13 mouse cellular contexts compared by ENCODE assay signal in the genomic region with DNA sequence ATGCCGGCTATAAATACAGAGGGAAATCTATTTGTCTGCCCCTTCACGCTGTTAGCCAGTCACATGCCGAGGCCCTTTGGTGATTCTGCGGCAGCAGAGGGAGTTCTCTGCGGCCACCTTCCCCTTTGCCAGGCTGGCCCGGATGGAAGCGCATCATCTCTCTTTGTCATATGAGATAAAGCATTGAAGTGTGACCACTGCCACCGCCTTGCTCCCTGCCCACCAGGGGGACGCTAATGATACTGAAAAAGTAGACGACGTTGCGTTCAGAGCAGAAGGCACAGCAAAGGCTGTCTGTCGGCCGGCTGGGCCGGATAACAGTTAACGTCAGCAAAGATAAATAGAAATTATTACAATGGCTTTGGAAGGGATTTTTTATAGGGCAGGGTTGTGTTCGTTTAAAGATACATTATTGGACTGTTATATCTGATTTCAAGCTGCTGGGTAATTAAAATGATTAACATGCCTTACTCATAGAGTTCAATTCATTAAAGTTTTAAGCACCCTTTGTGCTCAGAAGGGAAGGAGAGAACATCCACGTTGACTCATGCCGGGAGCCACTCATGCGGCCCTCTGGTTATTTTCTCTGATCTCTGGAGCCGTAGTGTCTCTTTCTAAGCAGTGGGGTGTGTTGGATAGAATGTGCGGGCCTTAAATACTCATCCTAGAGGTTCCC.
DNase-seq lines count a peak whose midpoint lies in the region; ATAC-seq lines count a peak whose summit lies in the region.
"Had no signal": no experiment of that assay in that cellular context is flagged by ENCODE, and none has a peak within 500 bp of the region (broad histone marks: within the 10 kb centered on the region; RNA-seq: fewer than 3 reads in every experiment).

No protein-coding gene starts in this region.

- H3K4me1 ChIP-seq in hindbrain, embryonic 16.5 days (ENCODE audit: control insufficient read depth, insufficient read depth, low read depth, low read length) = no peaks in the 10 kb centered on the region; the same call in 1 of the 2 replicates
- H3K4me1 ChIP-seq in stomach, embryonic 15.5 days = peaks cover 19% of the 10 kb centered on the region; the same call in 1 of the 2 replicates
- H3K4me1 ChIP-seq: forebrain, embryonic 15.5 days; liver, embryonic 12.5 days had no signal

- no peaks in the 10 kb centered on the region for H3K9me3 ChIP-seq in hindbrain, embryonic 16.5 days (ENCODE audit: control insufficient read depth, low read length)
- no peaks in the 10 kb centered on the region for H3K9me3 ChIP-seq in stomach, embryonic 15.5 days
- H3K9me3 ChIP-seq: forebrain, embryonic 15.5 days; liver, embryonic 12.5 days had no signal

- intact Hi-C loops in left cerebral cortex, postnatal 4 days (cut with DNase I) = no loop called here
- intact Hi-C loops in left cerebral cortex, postnatal 10 days (cut with DNase I) = no loop called here

- H3K27ac ChIP-seq in hindbrain, embryonic 16.5 days (ENCODE audit: low read depth, low read length) = no peak overlapping the region
- no peak overlapping the region for H3K27ac ChIP-seq in stomach, embryonic 15.5 days
- H3K27ac ChIP-seq: forebrain, embryonic 15.5 days; liver, embryonic 12.5 days had no signal

- no peaks in the 10 kb centered on the region for H3K36me3 ChIP-seq in hindbrain, embryonic 16.5 days (ENCODE audit: control insufficient read depth, insufficient read depth, low read length)
- no peaks in the 10 kb centered on the region for H3K36me3 ChIP-seq in stomach, embryonic 15.5 days
- H3K36me3 ChIP-seq: forebrain, embryonic 15.5 days; liver, embryonic 12.5 days had no signal

- H3K4me2 ChIP-seq in hindbrain, embryonic 16.5 days (ENCODE audit: low read length) = no peak overlapping the region
- H3K4me2 ChIP-seq in stomach, embryonic 15.5 days = peak overlapping the region; percentile 29
- H3K4me2 ChIP-seq: forebrain, embryonic 15.5 days; liver, embryonic 12.5 days had no signal

- DNase-seq in left cerebral cortex, postnatal 4 days = peak; percentile 30
- no peak for DNase-seq in left cerebral cortex, postnatal 10 days (ENCODE audit: extremely low spot score in 1 of 2, low spot score in 2 of 2)
- DNase-seq in kidney, postnatal 14 days = peak; percentile 34
- DNase-seq in frontal cortex, adult 2 months (ENCODE audit: extremely low spot score in 1 of 2, low spot score in 1 of 2) = no peak
- DNase-seq: adrenal gland, postnatal 25 days; cerebellum, adult 11 months; heart, postnatal 10 days; right cerebral cortex, adult 18-20 months had no signal

- no peak overlapping the region for H3K4me3 ChIP-seq in hindbrain, embryonic 16.5 days (ENCODE audit: low read length)
- no peak overlapping the region for H3K4me3 ChIP-seq in stomach, embryonic 15.5 days (replicated peaks)
- H3K4me3 ChIP-seq: forebrain, embryonic 15.5 days; liver, embryonic 12.5 days had no signal

- ATAC-seq in hindbrain, embryonic 16.5 days = peak; percentile 40; the same call in 1 of the 2 replicates
- ATAC-seq in stomach, embryonic 15.5 days (ENCODE audit: insufficient read depth, low FRiP score, low read depth) = no peak
- no peak for ATAC-seq in frontal cortex, adult (ENCODE audit: low TSS enrichment)
- ATAC-seq: forebrain, embryonic 15.5 days; liver, embryonic 12.5 days had no signal

- no peak overlapping the region for H3K9ac ChIP-seq in hindbrain, embryonic 16.5 days (ENCODE audit: low read depth, low read length)
- no peak overlapping the region for H3K9ac ChIP-seq in stomach, embryonic 15.5 days
- H3K9ac ChIP-seq: forebrain, embryonic 15.5 days; liver, embryonic 12.5 days had no signal

- WGBS in hindbrain, embryonic 16.5 days = 36% methylated on average over 22 of the region's 22 CpGs
- WGBS in stomach, embryonic 15.5 days = 29% methylated on average over 22 of the region's 22 CpGs

- H3K27me3 ChIP-seq in hindbrain, embryonic 16.5 days (replicated peaks; ENCODE audit: control insufficient read depth, insufficient read depth, low read length) = no peaks in the 10 kb centered on the region
- no peaks in the 10 kb centered on the region for H3K27me3 ChIP-seq in stomach, embryonic 15.5 days (replicated peaks)
- H3K27me3 ChIP-seq: forebrain, embryonic 15.5 days; liver, embryonic 12.5 days had no signal

Comparison
In these comparisons a context has a peak if more than half of its experiments do, and no peak if none do; other contexts are left out.
1. DNase-seq: peak in left cerebral cortex, postnatal 4 days (single experiment) and kidney, postnatal 14 days (single experiment); none in left cerebral cortex, postnatal 10 days (0 of 2) and frontal cortex, adult 2 months (0 of 2).